Mouse (Mus musculus): ENCODE results near the gene Atn1.

DNA sequence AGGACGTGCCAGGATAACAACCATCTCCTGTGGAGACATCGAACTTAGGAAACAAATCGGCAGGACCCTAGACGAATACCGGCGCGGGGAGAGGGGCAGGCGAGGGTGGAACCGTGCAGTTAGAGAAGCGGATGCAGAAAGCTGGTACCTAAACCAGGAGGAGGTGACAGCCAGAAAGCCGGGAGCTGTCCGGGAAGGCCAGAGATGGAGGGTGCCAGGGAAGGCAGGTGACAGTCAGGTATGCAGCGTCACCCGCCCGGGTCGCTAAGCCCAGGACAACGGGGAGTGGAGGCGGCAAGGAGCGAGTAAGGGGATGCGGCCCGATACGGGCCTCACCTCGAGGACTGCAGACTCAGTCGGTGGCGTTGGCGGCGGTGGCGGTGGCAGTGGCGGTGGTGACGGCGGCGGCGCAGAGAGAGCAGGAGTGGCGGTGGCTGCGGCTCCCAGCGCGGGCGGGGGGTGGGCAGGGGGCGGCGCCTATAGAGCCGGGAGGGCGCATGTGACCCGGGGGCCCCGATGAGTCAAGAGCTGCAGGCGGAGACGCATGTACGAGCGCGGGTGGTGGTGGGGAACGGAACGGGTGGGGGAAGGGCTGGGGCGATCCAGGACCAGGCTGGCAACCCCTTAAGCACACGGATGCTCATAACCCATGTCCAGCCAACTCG lies 12.9 kb upstream of the Atn1 start, which contains the start of gene Eno2:
- TF ChIP-seq CTCF (IDR thresholded peaks at IDR 0.05; ENCODE audit: low read depth) (no peak), EP300 (IDR thresholded peaks at IDR 0.05; ENCODE audit: low read depth) (no peak)

Data from liver, postnatal 0 days (tissue).